Mouse (Mus musculus) T-cell, adult 2 months (primary cell): ENCODE data around the gene Taok2.

ENCODE experiments used
- DNase-seq: peaks from one replicate; pipeline ENCODE4 v3.0.0; 2022; ENCODE audit warnings: low spot score

The Taok2 gene

GRCm38 (mm10) chr7:126825403-126825802, 59.1 kb downstream of the Taok2 start:
- DNase-seq, result no peak

- DNase-seq, result no peak
These were observed 60.6 kb downstream of the Taok2 start for GRCm38 (mm10) chr7:126823940-126824339.

DNA sequence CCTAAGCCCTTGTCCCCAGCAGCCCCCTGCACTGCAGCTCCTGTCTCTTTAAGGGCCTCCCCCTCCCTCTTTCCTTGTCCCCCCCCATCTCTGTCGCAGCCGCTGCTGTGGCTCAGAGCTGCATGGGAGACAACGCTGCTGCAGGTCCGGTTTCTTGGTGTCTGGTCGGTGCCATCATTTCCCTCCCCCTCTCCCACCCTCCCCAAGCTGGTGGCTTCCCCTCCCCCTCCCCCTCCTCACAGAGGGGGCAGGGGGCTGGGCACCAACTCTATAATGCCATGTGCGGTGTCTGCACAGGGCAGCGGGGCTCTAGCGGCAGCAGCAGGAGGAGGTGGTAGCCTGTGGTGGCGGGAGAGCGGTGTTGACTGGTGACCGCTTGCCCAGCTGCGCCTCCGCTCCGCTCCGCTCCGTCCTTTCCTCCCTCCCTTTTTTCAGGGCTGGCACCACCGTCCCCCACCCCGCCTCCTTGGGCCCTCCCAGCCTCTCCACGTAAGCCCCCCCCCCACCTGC, 61.2 kb downstream of the Taok2 start:
- DNase-seq, result no peak

DNA sequence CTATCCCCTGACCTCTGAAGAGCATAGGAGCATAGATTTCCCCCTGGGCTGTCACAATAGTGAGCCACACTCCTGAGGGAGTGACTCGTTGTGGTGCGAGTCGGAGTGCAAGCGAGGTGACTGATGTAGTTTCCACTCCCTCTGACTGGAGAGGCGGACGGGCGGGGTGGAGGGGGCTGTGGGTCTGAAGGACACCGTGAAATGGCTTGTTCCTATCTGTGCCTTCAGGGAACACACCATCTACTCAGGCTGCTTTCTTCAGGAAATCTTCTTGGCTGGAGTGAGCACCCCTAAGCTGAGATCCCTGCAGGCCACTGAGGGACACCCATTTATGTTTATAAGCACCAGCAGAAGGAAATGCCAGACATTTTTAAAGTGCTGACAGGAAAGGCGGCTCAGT, 61.8 kb downstream of the Taok2 start:
- DNase-seq, result no peak

DNA sequence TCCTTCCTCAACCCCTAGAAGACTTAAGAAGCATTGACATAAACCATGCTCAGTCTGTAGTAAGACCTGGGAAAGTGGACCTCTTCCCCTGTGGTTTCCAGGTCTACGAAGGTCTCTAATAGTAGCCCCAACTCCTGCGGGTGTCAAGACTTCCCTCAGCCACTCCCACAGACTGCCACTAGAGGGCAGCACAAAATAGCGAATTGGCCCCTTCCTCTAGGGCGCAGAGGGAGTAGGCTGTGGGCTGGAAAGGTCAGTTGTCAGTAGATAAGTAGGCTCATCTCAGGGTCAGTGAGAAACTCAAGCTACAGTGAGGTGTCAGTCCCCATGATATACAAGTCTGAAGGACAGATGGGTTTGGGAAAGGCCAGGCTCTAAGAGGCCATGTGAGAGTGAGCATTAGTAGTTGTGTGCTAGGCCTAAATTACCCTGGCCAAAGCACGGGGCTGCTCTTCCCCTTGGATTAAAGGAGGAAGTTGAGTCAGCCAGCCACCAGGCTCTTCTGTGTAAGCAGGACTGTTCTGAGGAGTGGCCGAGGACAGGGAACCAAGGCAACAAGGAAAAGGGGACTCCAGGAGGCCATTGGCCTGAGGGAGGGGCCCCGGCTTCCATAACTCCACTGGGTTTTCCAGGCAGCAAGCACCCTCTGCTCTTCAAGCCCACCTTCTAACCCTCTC, 62.5 kb downstream of the Taok2 start:
- DNase-seq, result peak; percentile 68

DNA sequence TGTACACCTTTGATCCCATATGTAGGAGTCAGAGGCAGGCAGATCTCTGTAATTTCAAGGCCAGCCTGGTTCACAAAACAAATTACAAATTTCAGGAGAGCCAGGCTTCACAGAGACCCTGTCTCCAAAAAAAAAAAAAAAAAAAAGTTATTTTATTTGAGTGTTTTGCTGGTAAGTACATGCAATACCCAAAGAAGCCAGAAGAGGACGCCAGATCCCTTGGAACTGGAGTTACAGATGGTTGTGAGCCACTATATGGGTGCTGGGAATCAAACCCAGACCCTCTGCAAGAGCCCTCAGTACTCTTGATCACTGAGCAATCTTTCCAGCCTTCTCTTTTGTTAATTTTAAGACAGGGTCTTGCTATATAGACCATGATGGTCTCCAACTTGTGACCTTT, 65.7 kb downstream of the Taok2 start:
- no peak for DNase-seq

DNA sequence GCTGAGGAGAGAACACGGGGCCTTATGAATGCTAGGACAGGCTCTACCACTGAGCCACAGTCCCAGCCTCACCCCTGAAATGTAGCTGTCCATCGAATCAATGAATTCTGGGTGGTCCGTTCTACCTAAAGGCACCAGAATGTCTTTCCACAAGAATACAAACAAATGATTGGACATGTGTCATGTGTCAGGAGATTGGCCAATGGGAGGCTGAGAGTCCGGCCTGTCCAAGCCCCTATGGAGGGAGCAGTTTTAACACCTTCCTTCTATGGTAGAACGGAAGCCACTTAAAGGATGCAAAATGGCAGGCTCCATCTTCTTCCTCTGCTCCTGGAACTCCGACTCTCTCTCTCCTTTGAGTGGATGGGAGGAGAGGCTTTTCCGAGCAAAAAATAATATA, 66.9 kb downstream of the Taok2 start:
- DNase-seq, result no peak

GRCm38 (mm10) chr7:126816494-126816893, 68.0 kb downstream of the Taok2 start:
- no peak for DNase-seq

GRCm38 (mm10) chr7:126815726-126816222, 68.7 kb downstream of the Taok2 start:
- DNase-seq, result no peak
